Comparison of ENCODE assay signal across 8 mouse cellular contexts in genomic region chr7:28378769-28379651, GRCm38 (mm10). TPM values are rescaled to one million over a fixed set of nuclear protein-coding genes. Genes with fewer than 3 reads are reported as not detected.
DNase-seq lines count a peak whose midpoint lies in the region; ATAC-seq lines count a peak whose summit lies in the region.

No protein-coding gene starts in this region.

- peak; percentile 88 for DNase-seq in MN1 (ENCODE audit: low spot score)
- peak; percentile 72 for DNase-seq in cerebellum, adult 9-10 months
- peak; percentile 90 for DNase-seq in hindbrain, embryonic 11.5 days (ENCODE audit: low spot score)
- peak; percentile 82 to 83 for DNase-seq in layer of hippocampus, postnatal 36 days
- peak; percentile 99 for DNase-seq in lung, postnatal 36 days
- DNase-seq in retina, embryonic 14.5 days (ENCODE audit: low spot score), result peak; percentile 92
- peak; percentile 94 to 96 for DNase-seq in thymus, postnatal 36 days

- H3K4me3 ChIP-seq in hindbrain, embryonic 11.5 days (ENCODE audit: low read depth, low read length), result peak overlapping the region; percentile 60

- ATAC-seq in frontal cortex, adult (ENCODE audit: low TSS enrichment), result peak; percentile 26; the same call in 1 of the 2 replicates
- peak; percentile 64 for ATAC-seq in hindbrain, embryonic 11.5 days (ENCODE audit: low FRiP score)

- no peaks in the 10 kb centered on the region for H3K9me3 ChIP-seq in hindbrain, embryonic 11.5 days (ENCODE audit: control insufficient read depth, low read length)

- peak overlapping the region; percentile 70 for H3K9ac ChIP-seq in hindbrain, embryonic 11.5 days (ENCODE audit: low read depth, low read length)

- H3K4me2 ChIP-seq in hindbrain, embryonic 11.5 days (replicated peaks; ENCODE audit: low read depth, low read length), result peak overlapping the region; percentile 88

- H3K27ac ChIP-seq in hindbrain, embryonic 11.5 days (ENCODE audit: low read depth, low read length), result peak overlapping the region; percentile 72

- H3K4me1 ChIP-seq in hindbrain, embryonic 11.5 days (replicated peaks; ENCODE audit: control insufficient read depth, insufficient read depth, low read length), result peaks cover 9% of the 10 kb centered on the region

- no peaks in the 10 kb centered on the region for H3K27me3 ChIP-seq in hindbrain, embryonic 11.5 days (ENCODE audit: control insufficient read depth, insufficient read depth, low read length)

- H3K36me3 ChIP-seq in hindbrain, embryonic 11.5 days (ENCODE audit: control insufficient read depth, insufficient read depth, low read length), result no peaks in the 10 kb centered on the region

- under 1% methylated on average over 53 of the region's 53 CpGs for WGBS in hindbrain, embryonic 11.5 days

RNA-seq across cellular contexts. Expression of gene Zfp36, which starts 1.0 kb away (rescaled TPM):
- polyA plus RNA-seq in hindbrain, embryonic 11.5 days (2014; fragmentation: Nextera tagmentation; extraction: Ambion mirVana), result 3.4 and 3.9 TPM in 2 replicates
- 1 to 10 TPM; 3.1 to 3.9 TPM for total RNA-seq in layer of hippocampus, postnatal 36 days (2021)

RNA-seq across cellular contexts. Expression of gene Plekhg2, which starts 6.6 kb away (rescaled TPM):
- 39.5 and 48.0 TPM in 2 replicates for polyA plus RNA-seq in hindbrain, embryonic 11.5 days (2014; fragmentation: Nextera tagmentation; extraction: Ambion mirVana)
- 1 to 10 TPM; 5.5 to 7.4 TPM for total RNA-seq in layer of hippocampus, postnatal 36 days (2021)

RNA-seq across cellular contexts. Expression of gene Med29, which starts 13.5 kb away (rescaled TPM):
- polyA plus RNA-seq in hindbrain, embryonic 11.5 days (2014; fragmentation: Nextera tagmentation; extraction: Ambion mirVana), result 47.6 and 49.7 TPM in 2 replicates
- 10 to 100 TPM; 18.3 to 19.6 TPM for total RNA-seq in layer of hippocampus, postnatal 36 days (2021)

RNA-seq across cellular contexts. Expression of gene Paf1, which starts 13.7 kb away (rescaled TPM):
- polyA plus RNA-seq in hindbrain, embryonic 11.5 days (2014; fragmentation: Nextera tagmentation; extraction: Ambion mirVana), result 77.6 and 79.9 TPM in 2 replicates
- total RNA-seq in layer of hippocampus, postnatal 36 days (2021), result 10 to 100 TPM; 68.9 to 70.1 TPM

RNA-seq across cellular contexts. Expression of gene Rps16, which starts 28.6 kb away (rescaled TPM):
- 746 and 776 TPM in 2 replicates for polyA plus RNA-seq in hindbrain, embryonic 11.5 days (2014; fragmentation: Nextera tagmentation; extraction: Ambion mirVana)
- total RNA-seq in layer of hippocampus, postnatal 36 days (2021), result 100 to 1,000 TPM; 454 to 471 TPM

Comparison
In these comparisons a context has a peak if more than half of its experiments do, and no peak if none do; other contexts are left out.
1. Peak in every context shown above with its lines: DNase-seq, ATAC-seq, H3K4me3 ChIP-seq and H3K27ac ChIP-seq.